Mouse (Mus musculus): ENCODE data around the gene 9630041A04Rik. TPM values are rescaled to one million over a fixed set of nuclear protein-coding genes. Genes with fewer than 3 reads are reported as not detected.

Gene 9630041A04Rik
- not detected for total RNA-seq (2023)

GRCm38 (mm10) chr9:101861596-101862471 is at the start of gene 9630041A04Rik:
Gene 9630041A04Rik (plus strand): TSS chr9:101861841.

Measured in T-cell, adult 66 days (primary cell).